Mouse (Mus musculus): Measurements from ENCODE around the gene Oxtr.

Oxtr gene

DNA sequence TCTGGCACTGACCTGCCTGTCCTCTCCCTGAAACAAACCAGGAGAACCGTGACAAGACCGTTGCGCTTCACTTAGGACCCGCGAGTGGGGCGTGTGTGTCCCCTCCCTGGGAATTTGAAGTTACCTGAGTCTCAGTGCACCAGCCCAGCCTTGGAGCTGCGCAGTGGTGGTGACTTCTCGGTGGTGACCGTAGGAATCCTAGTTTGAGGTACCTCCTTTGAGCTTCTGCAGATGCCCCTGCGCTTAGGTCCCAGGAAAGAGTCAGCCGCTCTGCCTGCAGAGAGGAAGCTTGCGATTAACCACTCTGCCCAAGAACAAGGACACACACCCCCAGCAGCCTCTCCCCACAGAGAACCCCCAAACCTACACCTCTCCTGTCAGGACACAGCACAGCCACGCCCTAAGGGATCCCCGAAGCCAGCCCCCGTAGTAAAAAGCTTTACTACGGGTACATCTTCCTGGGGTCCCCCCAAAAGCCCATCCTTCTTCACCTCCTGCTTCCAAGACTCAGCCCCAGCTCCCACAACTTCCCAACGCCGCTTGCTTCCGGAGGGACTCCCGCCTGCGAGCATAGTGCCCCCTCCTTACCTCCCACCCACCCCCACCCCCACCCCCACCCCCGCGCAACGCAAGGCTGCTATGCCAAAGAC, at the start of gene Oxtr:
TSS of gene Oxtr (minus strand) at position 34 of the 650 bp plus-strand sequence.
- in situ Hi-C loops (cut with MboI, MseI), result loop anchor here (5.0 kb wide), 1 partner anchor 83 kb away; no protein-coding TSS in a partner anchor

DNA sequence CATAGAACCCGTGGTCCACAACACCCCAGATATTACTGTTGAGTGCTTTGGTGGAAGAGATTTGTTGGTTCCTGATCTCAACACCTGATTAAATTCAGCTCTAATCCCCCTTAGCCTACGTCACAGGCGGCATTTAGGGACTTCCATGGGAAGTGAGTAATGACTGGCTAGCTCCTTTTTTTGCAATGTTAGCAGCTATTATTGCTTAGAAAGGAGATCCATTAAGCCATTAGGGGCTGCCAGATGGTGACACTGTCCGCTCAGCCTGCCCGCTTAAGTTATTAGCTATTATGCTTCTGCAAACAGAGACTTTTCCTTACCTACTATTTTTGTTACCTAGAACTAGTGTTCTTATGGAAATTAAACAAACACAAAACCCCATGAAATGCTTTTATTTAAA, 35.7 kb upstream of the Oxtr start:
- in situ Hi-C loops (cut with MboI, MseI), result no loop called here

DNA sequence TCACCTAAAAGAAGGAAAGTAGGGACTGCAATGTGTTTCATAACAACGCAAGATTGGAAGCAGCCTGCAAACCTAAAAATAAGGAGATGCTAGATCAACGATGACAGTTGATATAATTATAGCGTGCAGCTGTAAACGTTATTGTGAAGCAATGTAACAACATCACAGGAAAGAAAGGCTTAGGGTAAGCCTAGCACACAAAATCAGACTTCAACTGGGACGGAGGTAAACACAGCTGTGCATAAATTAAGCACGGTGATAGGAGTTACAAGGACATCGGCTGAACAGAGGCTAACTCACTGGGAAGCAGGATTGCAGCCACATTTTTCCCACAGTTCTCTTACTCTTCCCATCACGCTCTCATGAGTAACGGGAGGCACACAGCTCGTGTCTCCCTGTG, 34.7 kb upstream of the Oxtr start:
- in situ Hi-C loops (cut with MboI, MseI), result no loop called here

DNA sequence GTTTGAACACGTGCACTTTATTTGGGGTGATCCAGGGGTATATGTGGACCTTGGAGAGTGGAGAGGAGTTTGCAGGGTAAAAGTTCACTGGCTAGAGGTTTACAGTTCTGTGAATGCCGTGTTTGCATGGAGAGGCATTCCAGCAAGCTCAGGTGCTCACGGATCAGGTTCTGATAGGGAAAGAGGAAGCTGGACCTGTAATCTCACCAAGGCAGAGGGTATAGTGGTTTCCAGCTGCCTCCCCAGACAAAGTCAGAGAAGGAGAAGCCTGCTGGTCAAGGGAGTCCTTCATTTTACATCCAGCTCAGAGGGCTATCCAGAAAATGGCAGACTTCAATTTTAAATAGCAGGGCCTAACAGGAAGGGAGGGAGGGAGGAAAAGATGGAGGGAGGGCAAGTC, 28.2 kb upstream of the Oxtr start:
- in situ Hi-C loops (cut with MboI, MseI), result no loop called here

DNA sequence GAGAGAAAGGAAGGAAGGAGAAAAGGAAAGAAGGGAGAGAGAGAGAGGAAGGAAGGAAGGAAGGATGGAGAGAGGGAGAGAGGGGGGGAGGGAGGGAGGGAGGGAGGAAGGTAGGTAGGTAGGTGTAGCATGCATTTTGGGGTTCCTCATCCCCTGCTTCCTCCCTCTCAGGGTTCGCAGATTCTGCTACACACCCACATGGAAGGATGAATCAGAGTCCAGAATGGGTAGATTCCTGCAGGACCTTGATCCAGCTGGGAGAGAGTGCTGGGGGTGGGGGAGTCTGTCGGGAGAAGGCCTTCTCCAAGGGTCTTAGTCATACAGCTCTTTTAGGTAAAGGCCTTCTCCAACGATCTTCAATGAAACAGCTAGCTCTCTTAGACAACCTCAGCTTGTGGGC, 27.8 kb upstream of the Oxtr start:
- in situ Hi-C loops (cut with MboI, MseI), result no loop called here

DNA sequence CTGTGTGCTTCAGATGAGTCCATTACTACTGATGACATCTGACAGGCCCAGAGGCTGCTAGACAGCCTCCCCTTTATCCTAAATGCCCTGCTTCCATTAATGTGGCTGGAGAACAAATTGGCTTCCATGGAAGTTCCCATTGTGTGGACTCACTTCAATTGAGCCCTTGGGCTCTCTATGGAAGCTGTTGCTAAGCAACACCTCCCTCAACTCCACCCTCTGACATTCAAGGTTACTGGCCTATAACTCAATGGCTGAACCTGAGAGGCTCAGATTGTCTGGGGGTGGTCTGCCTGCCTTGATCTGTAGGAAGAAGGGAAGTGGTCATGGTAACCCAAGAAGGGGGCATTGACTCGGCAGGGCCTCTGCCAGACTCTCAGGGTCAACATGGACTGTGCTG, 26.8 kb upstream of the Oxtr start:
- in situ Hi-C loops (cut with MboI, MseI), result no loop called here

DNA sequence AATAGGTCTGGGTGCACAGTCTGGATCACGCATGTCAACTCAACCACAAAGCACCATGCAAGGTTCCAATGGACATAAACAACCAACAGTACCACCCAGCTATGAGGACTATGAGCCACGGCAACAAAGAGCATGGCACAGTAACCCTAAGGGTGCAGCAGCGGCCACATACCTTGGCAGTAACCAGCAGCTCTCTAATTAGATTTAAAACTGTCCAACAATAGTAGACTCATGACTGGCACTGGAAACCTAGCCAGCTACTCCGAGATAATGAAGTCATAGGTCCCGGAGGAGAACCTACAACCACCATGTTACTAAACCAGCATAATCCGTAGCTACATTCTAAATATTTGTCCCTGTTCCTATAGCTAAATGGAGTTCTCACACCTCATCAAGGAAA, 24.8 kb upstream of the Oxtr start:
- in situ Hi-C loops (cut with MboI, MseI), result no loop called here

DNA sequence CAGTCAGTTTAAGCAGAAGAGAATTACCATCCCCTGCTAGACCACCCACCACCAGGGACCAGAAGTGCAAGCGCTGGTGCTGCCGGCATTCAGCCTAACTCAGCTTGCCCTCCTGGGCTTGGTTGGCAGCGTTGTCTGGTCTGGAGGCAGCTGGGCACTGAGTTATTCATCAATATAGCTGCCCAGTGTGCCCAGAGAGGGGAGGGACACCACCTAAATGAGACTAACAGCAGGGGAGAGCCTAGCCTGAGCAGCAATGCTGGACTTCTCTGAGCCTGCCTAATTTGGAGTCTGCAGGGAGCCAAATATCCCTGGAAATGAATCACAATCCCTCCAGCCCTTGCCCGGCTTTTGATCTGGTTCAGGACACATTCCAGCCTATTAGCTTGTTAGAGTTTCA, 20.6 kb upstream of the Oxtr start:
- in situ Hi-C loops (cut with MboI, MseI), result no loop called here

DNA sequence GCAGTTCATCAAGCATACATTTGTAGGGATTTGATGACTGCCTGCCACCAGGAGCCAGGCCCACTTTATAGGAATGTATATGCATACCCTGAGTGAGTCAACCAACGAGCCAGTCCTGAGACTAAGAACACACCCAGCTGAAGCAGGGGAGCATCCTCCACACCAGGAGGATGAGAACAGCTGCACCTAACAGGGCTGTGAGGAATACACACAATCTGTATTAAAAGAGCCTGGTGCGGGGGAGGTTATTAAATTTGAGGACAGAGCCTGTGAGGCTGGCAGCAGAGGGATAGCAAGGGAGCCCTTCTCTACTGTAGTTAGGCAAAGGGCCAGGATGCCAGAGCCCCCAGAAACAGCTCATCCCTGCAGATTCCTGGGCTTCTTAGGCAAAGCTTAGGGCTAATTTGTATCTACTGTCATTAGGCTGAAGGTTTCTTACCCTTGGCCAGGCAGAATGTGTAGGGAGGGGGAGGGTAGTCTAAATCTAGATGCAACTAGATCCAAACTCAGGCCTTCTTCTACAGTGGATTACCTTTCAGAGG, 19.9 kb upstream of the Oxtr start:
- in situ Hi-C loops (cut with MboI, MseI), result no loop called here

DNA sequence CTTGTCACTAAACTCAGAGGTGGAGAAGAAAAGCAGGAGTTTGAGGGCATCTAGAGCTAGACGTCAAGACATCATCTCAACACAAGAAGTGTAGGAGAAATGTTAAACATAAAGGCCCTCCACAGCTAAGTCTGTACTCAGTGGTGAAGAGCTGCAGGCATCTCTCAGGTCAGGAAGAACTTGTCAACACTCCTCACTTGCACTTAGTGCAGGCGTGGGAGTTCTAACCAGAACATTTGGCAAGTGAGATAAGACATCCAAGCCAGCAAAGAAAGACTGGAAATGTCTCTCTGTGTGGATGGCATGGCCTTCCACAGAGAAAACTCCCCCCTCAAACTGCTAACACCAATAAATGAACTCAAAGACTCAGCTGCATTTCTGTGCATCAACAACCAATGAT, 17.9 kb upstream of the Oxtr start:
- in situ Hi-C loops (cut with MboI, MseI), result no loop called here

DNA sequence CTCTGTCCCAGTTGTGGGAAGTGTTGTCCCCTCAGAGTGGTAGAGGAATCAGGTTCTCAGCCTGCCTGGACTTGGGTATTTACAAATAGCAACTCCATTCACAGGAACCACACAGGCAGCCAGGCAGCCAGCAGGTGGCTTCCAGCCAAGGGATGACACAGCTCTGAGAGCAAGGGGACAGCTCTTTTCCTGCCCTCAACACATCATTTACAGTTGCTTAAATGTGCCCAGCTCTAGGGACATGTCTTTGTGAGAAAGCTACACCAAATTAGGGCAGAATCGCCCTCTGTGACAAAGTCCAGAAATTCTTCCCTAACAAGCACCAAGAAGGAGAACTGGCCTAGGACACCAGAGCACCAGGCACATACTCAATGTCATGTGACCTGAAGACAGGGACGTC, 11.4 kb upstream of the Oxtr start:
- in situ Hi-C loops (cut with MboI, MseI), result no loop called here

DNA sequence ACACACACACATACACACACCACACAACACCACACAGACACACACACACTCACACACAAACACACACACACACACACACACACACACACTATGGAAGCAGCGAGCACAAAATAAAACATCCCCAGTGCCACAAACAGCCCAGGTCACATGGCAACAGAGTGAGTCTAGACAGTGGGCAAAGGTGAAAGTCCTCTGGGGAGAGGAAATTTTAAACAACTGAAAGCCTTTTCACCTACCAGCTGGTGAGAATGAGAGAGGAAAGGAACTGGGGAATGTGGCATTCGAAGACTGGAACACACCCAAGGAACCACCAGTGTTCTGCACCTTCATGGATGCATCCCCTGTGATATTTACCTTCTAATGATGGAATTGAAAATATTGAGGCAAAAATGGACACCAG, 9.7 kb upstream of the Oxtr start:
- in situ Hi-C loops (cut with MboI, MseI), result no loop called here

DNA sequence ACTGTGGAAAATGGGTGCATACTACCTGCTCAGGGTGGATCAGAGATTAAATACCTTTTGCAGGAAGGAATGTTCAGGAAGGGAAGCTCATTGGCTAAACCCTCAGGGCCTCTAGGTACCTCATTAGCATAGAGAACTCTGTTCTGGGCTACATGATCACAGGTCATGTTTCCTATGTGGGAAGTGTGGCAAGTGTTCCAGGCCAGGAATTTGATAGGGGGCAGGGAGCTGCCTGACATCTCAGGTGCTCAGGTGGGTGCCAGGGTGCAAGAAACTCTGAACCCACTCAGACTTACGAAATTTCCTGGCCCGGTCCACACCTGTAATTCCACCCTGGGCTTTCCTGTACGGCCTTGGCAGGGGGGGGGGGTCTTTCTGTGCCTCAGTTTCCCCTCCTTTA, 9.0 kb upstream of the Oxtr start:
- in situ Hi-C loops (cut with MboI, MseI), result no loop called here

DNA sequence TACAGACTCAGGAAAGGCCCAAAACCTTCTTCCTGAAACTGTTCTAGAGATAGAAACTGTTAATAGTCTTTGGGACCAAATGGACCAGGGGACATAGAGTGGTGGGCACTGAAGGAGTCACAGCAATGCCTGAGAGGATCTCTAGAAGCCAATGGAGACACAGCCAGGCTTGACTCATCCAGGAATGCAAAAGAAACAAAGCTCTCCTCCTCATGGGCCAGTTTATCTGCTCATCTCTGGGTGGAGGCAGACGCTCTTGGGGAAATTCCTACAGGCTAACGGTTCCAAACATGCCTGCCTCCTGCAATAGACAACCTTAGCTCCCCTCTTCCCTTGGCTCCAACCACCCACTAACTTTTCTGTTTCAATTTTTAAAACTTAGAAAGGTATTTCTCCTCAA, 7.7 kb upstream of the Oxtr start:
- in situ Hi-C loops (cut with MboI, MseI), result no loop called here

DNA sequence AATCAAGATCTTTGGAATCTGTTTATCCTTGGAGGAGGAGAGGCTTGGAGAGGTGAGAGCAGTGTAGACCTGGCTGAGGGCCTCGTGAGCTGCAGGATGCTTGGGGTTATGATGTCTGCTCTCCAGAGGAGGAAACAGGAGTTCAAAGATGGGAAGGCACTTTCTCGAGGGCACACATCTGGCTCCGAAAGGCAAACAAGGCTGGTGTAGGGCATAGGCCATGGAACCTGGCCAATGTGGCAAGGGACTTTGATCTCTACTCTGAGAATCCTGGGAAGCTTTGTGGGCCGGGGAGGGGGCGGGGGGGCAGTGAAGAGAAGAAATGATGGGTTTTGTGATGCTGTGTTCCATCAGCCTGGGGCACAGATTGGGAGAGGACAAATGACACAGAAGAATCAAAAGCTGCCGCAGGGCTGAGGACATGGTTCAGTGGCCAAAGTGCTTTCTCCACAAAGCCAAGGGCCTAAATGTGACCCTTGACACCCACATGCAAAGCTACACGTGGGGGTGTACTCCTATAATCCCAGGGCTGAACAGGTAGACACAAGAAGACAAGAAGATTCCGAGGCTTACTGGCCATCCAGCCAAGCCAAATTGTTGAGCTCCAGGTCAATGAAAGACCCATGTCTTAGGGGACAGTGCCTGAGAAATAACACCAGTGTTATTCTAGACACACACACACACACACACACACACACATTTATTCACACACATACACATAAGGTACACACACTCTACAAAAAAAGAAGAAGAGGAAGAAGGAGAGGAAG, 6.7 kb upstream of the Oxtr start:
- in situ Hi-C loops (cut with MboI, MseI), result no loop called here

DNA sequence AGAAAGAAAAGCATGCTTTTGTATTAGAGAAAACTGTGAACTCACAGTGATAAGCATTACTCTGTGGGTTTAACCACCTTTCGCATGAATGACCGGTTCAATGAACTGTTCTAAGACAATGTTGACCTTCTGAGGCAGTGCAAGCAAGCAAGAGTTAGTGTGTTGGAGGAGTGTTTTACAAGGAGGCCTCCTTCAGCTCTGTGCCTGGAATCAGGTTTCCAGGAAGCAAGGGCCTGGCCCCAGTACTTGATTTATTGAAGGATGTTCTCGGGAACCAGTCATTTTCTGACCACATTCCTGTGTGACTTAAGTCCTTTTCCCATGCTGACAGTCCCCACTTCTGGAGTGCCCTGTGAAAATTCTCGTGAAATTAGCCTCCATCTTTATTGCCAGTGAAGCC, 5.5 kb upstream of the Oxtr start:
- in situ Hi-C loops (cut with MboI, MseI), result no loop called here

DNA sequence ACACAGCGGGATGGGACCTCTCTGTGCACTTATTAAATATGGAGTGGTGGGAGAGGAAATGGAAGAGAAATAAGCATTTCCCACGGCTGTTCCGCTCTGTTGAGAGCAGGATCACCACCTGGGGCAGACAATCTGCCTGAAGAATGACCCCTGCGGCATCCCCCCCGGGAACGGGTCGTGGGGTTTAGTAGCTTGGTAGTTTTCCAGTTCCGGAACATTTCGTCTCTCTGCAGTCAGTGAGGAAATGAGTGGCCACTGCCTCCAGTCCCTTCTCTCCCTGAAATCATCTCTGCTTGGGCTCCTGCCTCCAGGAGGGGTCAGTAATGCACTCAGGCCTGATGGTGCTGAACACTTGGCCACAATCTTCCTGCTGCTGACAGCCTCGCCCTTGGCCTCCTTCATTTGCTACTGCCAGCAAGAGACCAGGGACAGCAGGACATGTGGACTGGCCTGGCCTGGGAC, 4.9 kb upstream of the Oxtr start:
- in situ Hi-C loops (cut with MboI, MseI), result no loop called here

DNA sequence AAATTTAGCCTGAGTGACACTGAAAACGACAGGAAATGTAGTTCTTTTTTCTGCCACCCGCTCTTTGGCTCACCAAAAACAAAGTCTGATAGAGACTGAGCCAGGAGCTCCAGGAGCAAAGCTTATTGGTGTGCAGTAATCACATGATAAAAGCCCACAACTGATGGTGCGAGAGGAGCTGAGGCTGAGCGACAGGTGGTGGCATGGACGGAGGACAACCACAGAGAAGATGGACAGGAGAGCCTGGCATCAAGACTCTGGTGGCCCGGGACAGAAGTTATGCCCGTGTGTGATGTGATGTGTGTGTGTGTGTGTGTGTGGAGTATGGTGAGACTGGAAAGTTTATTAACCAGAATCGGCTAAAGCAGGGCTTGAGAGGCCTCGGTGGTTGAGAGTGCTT, 3.6 kb upstream of the Oxtr start:
- in situ Hi-C loops (cut with MboI, MseI), result no loop called here

DNA sequence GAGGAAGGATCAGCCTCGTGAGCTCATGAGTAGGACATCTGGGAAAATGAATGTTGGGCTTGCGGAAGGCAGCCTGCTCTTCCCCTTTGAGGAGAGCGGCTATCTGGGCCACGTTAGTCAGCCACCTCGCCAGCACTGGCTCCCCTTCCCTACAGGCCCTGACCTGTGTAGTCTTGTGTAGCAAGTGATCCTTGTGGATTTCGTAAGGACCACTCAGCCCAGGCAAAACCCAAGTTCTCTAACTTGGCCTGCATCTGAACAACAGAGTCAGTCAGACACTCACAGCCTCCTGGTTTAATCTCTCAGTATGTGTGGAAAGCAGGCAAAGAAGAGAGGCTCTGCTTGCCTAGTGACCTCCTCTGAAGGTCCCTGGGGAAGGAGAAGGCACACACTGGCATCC, 2.9 kb upstream of the Oxtr start:
- in situ Hi-C loops (cut with MboI, MseI), result no loop called here

DNA sequence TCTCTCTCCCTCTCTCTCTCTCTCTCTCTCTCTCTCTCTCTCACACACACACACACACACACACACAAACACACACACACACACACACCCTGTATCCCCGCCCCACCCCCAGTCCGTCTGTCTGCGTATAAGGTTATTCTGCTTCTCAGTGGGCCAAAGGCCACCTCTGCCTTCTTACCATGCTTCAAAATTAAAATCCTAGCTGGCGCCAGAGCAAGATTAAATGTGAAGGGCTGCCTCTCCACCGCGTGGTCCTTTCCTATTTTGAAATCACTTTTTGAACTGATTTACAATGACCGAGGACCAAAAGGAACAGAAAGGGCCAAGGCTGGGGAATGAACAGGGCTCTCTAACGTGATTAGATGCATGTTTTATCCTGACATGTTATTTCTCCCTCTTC, 1.8 kb upstream of the Oxtr start:
- in situ Hi-C loops (cut with MboI, MseI), result no loop called here

DNA sequence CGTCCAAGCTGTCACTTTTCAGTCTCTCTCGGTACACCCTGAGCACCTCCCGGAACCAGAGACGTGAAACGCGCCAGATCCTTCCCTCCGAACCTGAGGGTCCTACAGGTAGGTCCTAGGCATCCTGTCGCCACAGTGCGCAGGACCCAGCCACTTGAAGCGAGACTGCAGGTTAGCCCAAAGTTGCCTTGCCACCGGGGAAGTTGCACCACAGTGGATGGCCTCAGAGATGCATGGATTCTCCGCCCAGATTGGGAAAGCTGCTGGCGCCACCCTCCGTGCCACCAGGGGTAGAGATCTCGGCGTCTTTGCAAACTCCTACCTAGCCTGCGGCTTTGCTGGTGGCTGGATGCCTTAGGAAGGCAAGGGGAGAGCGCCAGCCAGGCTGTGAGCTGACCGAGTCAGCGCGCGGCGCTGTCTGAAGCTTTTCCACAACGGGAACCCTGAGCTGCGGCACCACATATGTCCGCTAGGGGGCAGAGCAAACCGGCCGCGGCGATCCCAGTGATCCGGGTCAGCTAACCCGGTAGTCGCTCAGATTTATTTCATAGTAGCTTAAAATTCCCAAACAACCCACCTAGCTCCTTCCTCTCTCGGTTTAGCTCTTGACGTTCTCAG, 991 bp upstream of the Oxtr start:
- in situ Hi-C loops (cut with MboI, MseI), result no loop called here

DNA sequence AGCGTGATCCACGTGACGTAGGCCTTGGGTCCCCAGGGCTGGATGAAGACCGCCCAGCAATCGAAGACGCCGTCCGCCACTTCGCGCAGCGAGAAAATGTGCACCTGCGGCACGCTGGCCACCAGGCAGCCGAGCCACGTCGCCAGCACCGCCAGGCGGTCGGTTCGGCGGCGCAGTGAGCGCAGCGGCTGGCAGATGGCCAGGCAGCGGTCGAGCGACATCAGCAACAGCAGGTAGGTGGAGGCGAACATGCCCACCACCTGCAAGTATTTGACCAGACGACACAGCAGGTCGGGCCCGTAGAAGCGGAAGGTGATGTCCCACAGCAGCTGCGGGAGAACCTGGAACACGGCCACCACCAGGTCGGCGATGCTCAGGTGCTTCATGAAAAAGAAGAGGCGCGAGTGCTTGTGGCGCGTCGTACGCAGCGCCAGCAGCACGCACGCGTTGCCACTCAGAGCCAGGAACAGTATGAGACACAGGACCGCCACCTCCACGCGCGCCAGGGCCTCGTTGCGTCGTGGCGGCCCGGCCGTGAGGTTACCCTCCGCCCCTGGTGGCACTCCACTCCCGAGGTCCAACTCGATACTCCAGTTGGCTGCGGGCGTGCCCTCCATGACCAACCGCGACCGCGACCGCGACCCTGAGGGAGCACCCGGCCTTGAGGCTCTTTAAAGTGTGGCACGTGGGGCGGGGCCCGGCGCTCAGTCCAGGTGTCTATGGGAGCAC, 398 bp downstream of the Oxtr start:
- in situ Hi-C loops (cut with MboI, MseI), result loop anchor here (5.0 kb wide), 1 partner anchor 82 kb away; no protein-coding TSS in a partner anchor

Measured in T-helper 2 cell (primary cell).